ENCODE assay signal across 12 mouse cellular contexts in genomic region chr6:52465834-52466525, GRCm38 (mm10).
"Had no signal": no experiment of that assay in that cellular context is flagged by ENCODE, and none has a peak within 500 bp of the region (broad histone marks: within the 10 kb centered on the region; RNA-seq: fewer than 3 reads in every experiment).

No protein-coding gene starts in this region.

- DNase-seq: lung, adult 18-20 months; lung, embryonic 14.5 days; lung, postnatal 10 days; lung, postnatal 4 days; midbrain, embryonic 14.5 days; right cerebral cortex, adult 18-20 months; right cerebral cortex, postnatal 25 days; right cerebral cortex, postnatal 4 days; spleen, adult 18-20 months; thymus, adult 18-20 months; thymus, postnatal 14 days; thymus, postnatal 4 days had no signal
